Mouse (Mus musculus) neural tube, embryonic 15.5 days (tissue): ENCODE measurements around the gene Aifm2. TPM values are rescaled to one million over a fixed set of nuclear protein-coding genes. Genes with fewer than 3 reads are reported as not detected.

ENCODE experiments used
- ATAC-seq: fragments of 200-750 bp; cut with Nextera tagmentation; 2 replicates; pipeline ENCODE4 v1.8.0; 2017; ENCODE audit warnings: mild to moderate bottlenecking, moderate TSS enrichment, moderate library complexity; ENCODE audit not compliant: low FRiP score
- H3K27ac ChIP-seq: fragments of 300-500 bp; sonication (generic); replicated peaks from 2 replicates; pipeline ENCODE4 v1.5.1; 2015; ENCODE audit warnings: mild to moderate bottlenecking, inconsistent platforms
- H3K27me3 ChIP-seq: fragments of 300-500 bp; sonication (generic); replicated peaks from 2 replicates; pipeline ENCODE4 v1.6.1; 2015; ENCODE audit warnings: inconsistent platforms
- H3K36me3 ChIP-seq: fragments of 300-500 bp; sonication (generic); 2 replicates; pipeline ENCODE4 v1.6.1; 2015; ENCODE audit warnings: inconsistent platforms
- H3K4me1 ChIP-seq: fragments of 300-500 bp; sonication (generic); 2 replicates; pipeline ENCODE4 v1.6.1; 2015; ENCODE audit warnings: inconsistent platforms
- H3K4me2 ChIP-seq: fragments of 300-500 bp; sonication (generic); 2 replicates; pipeline ENCODE4 v1.6.1; 2015; ENCODE audit warnings: inconsistent platforms, mild to moderate bottlenecking, moderate library complexity
- H3K4me3 ChIP-seq: fragments of 300-500 bp; sonication (generic); replicated peaks from 2 replicates; pipeline ENCODE4 v1.5.1; 2015; ENCODE audit warnings: mild to moderate bottlenecking, inconsistent platforms
- H3K9ac ChIP-seq: fragments of 300-500 bp; sonication (generic); replicated peaks from 2 replicates; pipeline ENCODE4 v1.6.1; 2015; ENCODE audit warnings: mild to moderate bottlenecking, inconsistent platforms
- H3K9me3 ChIP-seq: fragments of 300-500 bp; sonication (generic); replicated peaks from 2 replicates; pipeline ENCODE4 v1.6.1; 2016; ENCODE audit warnings: inconsistent platforms
- WGBS: fragments of 180-500 bp; shearing (Covaris S2); methylation state at CpG from one replicate; pipeline ENCODE4 v1.1.7; 2015; ENCODE audit warnings: mixed read lengths; 5-methylcytosine and 5-hydroxymethylcytosine counted together
- microRNA-seq: library from miRNA; unstranded; fragments of <30 nt; microRNA quantifications from one replicate; pipeline ENCODE4, GENCODE M21; 2017
- polyA plus RNA-seq: library from polyadenylated mRNA; unstranded; fragments of >200 nt; fragmentation: Nextera tagmentation; extraction: Ambion mirVana; gene quantifications from 2 replicates; pipeline ENCODE4 v1.2.1, GENCODE M21; 2015

The Aifm2 gene
- polyA plus RNA-seq, 1 experiment from 2014 or later: 18.2 TPM

- under 1% methylated on average over 73 of the region's 74 CpGs for WGBS
- peak; percentile 62 for ATAC-seq
- no peaks in the 10 kb centered on the region for H3K9me3 ChIP-seq
Measured at GRCm38 (mm10) chr10:61782799-61783611, 67.9 kb downstream of the Aifm2 start.

GRCm38 (mm10) chr10:61783621-61784251, 68.7 kb downstream of the Aifm2 start, which contains the start of gene H2afy2:
Gene H2afy2, minus strand, starts transcription at chr10:61784147.
- Histone ChIP-seq H3K36me3 (no peaks in the 10 kb centered on the region), H3K9me3 (no peaks in the 10 kb centered on the region), H3K27ac (peak within 1 kb of the TSS; percentile 99), H3K4me1 (peaks cover 39% of the 10 kb centered on the region), H3K4me3 (peak within 1 kb of the TSS; percentile 85), H3K27me3 (no peaks in the 10 kb centered on the region), H3K9ac (peak within 1 kb of the TSS; percentile 95), H3K4me2 (peak within 1 kb of the TSS; percentile 62)
- peak; percentile 93 for ATAC-seq
- WGBS: 0% methylated on average over 47 of the region's 50 CpGs

More at GRCm38 (mm10) chr10:61782799-61783611, 67.9 kb downstream of the Aifm2 start:
- Histone ChIP-seq H3K36me3 (no peaks in the 10 kb centered on the region), H3K4me1 (peaks cover 39% of the 10 kb centered on the region), H3K9ac (peak overlapping the region; percentile 95), H3K4me2 (peak overlapping the region; percentile 62), H3K27me3 (no peaks in the 10 kb centered on the region), H3K4me3 (peak overlapping the region; percentile 85), H3K27ac (peak overlapping the region; percentile 99)

- Histone ChIP-seq H3K36me3 (no peaks in the 10 kb centered on the region), H3K4me1 (peaks cover 39% of the 10 kb centered on the region), H3K4me2 (peak overlapping the region; percentile 62), H3K27me3 (no peaks in the 10 kb centered on the region), H3K4me3 (peak overlapping the region; percentile 85), H3K27ac (peak overlapping the region; percentile 99), H3K9me3 (no peaks in the 10 kb centered on the region), H3K9ac (peak overlapping the region; percentile 95)
- ATAC-seq: peak; percentile 40
- 14% methylated on average over 10 of the region's 10 CpGs for WGBS
Measured at GRCm38 (mm10) chr10:61784414-61784813, 69.4 kb downstream of the Aifm2 start.

GRCm38 (mm10) chr10:61787541-61788313, 72.7 kb downstream of the Aifm2 start:
- no peak for ATAC-seq

GRCm38 (mm10) chr10:61788499-61788898, 73.4 kb downstream of the Aifm2 start:
- WGBS: 94% methylated on average over 5 of the region's 5 CpGs
- no peak overlapping the region for H3K4me3 ChIP-seq
- H3K4me2 ChIP-seq: no peak overlapping the region
- no peaks in the 10 kb centered on the region for H3K36me3 ChIP-seq
- H3K9ac ChIP-seq: no peak overlapping the region
- no peak for ATAC-seq
- H3K9me3 ChIP-seq: no peaks in the 10 kb centered on the region
- H3K4me1 ChIP-seq: peaks cover 16% of the 10 kb centered on the region
- no peak overlapping the region for H3K27ac ChIP-seq
- H3K27me3 ChIP-seq: no peaks in the 10 kb centered on the region

More at GRCm38 (mm10) chr10:61787541-61788313, 72.7 kb downstream of the Aifm2 start:
- Histone ChIP-seq H3K9ac (no peak overlapping the region), H3K36me3 (no peaks in the 10 kb centered on the region), H3K27me3 (no peaks in the 10 kb centered on the region), H3K4me3 (no peak overlapping the region), H3K9me3 (no peaks in the 10 kb centered on the region), H3K4me2 (no peak overlapping the region), H3K27ac (no peak overlapping the region), H3K4me1 (peaks cover 17% of the 10 kb centered on the region)
- 81% methylated on average over 10 of the region's 10 CpGs for WGBS

Small RNA genes within 50 kb of the gene (microRNA-seq; reads per million reads assigned to microRNA genes)
- gene Mir5108: not detected

Other genes with a start within 250 kb of the Aifm2 start
- 12.1 and 14.5 TPM in 2 replicates for gene Lrrc20, start 239.5 kb upstream of the Aifm2 start, polyA plus RNA-seq
- 0.42 and 0.58 TPM in 2 replicates for gene Npffr1, start 119.8 kb upstream of the Aifm2 start, polyA plus RNA-seq
- 200 and 209 TPM in 2 replicates for gene Ppa1, start 66.7 kb upstream of the Aifm2 start, polyA plus RNA-seq
- gene Sar1a, start 35.0 kb upstream of the Aifm2 start, polyA plus RNA-seq: 183 and 196 TPM in 2 replicates
- gene Tysnd1, start 19.7 kb upstream of the Aifm2 start, polyA plus RNA-seq: 31.4 and 33.7 TPM in 2 replicates
- 232 and 258 TPM in 2 replicates for gene H2afy2, start 68.9 kb downstream of the Aifm2 start, polyA plus RNA-seq